Mouse (Mus musculus) midbrain, embryonic 10.5 days (tissue): Measurements from ENCODE around the gene Myo10. TPM values are rescaled to one million over a fixed set of nuclear protein-coding genes. Genes with fewer than 3 reads are reported as not detected.

Experiments used
- DNase-seq: peaks from one replicate; pipeline ENCODE4 v3.0.0-alpha.2; 2017; ENCODE audit warnings: low spot score
- H3K27ac ChIP-seq: fragments of 300-500 bp; sonication (generic); replicated peaks from 2 replicates; pipeline ENCODE4 v1.5.1; 2016; ENCODE audit warnings: mild to moderate bottlenecking
- H3K27me3 ChIP-seq: fragments of 300-500 bp; sonication (generic); 2 replicates; pipeline ENCODE4 v1.6.1; 2016; ENCODE audit warnings: low read depth, mild to moderate bottlenecking; ENCODE audit not compliant: poor library complexity, severe bottlenecking
- H3K36me3 ChIP-seq: fragments of 300-500 bp; sonication (generic); 2 replicates; pipeline ENCODE4 v1.6.1; 2016; ENCODE audit warnings: mild to moderate bottlenecking, moderate library complexity
- H3K4me1 ChIP-seq: fragments of 300-500 bp; sonication (generic); 2 replicates; pipeline ENCODE4 v1.6.1; 2016
- H3K4me3 ChIP-seq: fragments of 300-500 bp; sonication (generic); 2 replicates; pipeline ENCODE4 v1.5.1; 2016; ENCODE audit warnings: mild to moderate bottlenecking, moderate library complexity
- H3K9me3 ChIP-seq: fragments of 300-500 bp; sonication (generic); replicated peaks from 2 replicates; pipeline ENCODE4 v1.6.1; 2016; ENCODE audit warnings: mild to moderate bottlenecking
- WGBS: fragments of 180-500 bp; shearing (Covaris S2); methylation state at CpG from one replicate; pipeline ENCODE4 v1.1.7; 2016; 5-methylcytosine and 5-hydroxymethylcytosine counted together
- polyA plus RNA-seq: library from polyadenylated mRNA; unstranded; fragments of >200 nt; fragmentation: Nextera tagmentation; extraction: Ambion mirVana; gene quantifications from 2 replicates; pipeline ENCODE4 v1.2.1, GENCODE M21; 2016

Myo10 gene
- polyA plus RNA-seq, 1 experiment from 2014 or later = 74.7 TPM

GRCm38 (mm10) chr15:25640840-25641752, 18.8 kb downstream of the Myo10 start:
- Histone ChIP-seq H3K36me3 (no peaks in the 10 kb centered on the region), H3K4me1 (peaks cover 9% of the 10 kb centered on the region), H3K27ac (no peak overlapping the region), H3K9me3 (no peaks in the 10 kb centered on the region), H3K4me3 (no peak overlapping the region), H3K27me3 (no peaks in the 10 kb centered on the region)
- no peak for DNase-seq
- 89% methylated on average over 12 of the region's 12 CpGs for WGBS

- DNase-seq = no peak
- Histone ChIP-seq H3K4me1 (peaks cover 9% of the 10 kb centered on the region), H3K36me3 (0 out of 2 replicates have a peak, but pooled peaks cover under 1% of the 10 kb centered on the region), H3K27ac (no peak overlapping the region), H3K4me3 (no peak overlapping the region), H3K27me3 (no peaks in the 10 kb centered on the region), H3K9me3 (no peaks in the 10 kb centered on the region)
- WGBS = 64% methylated on average over 9 of the region's 9 CpGs
Observed at GRCm38 (mm10) chr15:25642214-25643058, 20.1 kb downstream of the Myo10 start.

GRCm38 (mm10) chr15:25645862-25646261, 23.5 kb downstream of the Myo10 start:
- DNase-seq = no peak
- H3K36me3 ChIP-seq = 0 out of 2 replicates have a peak, but pooled peaks cover 4% of the 10 kb centered on the region
- no peaks in the 10 kb centered on the region for H3K27me3 ChIP-seq
- WGBS = 89% methylated on average over 4 of the region's 4 CpGs
- 0 out of 2 replicates have a peak, but pooled peaks cover 3% of the 10 kb centered on the region for H3K9me3 ChIP-seq
- H3K27ac ChIP-seq = no peak overlapping the region
- no peak overlapping the region for H3K4me3 ChIP-seq
- peaks cover 17% of the 10 kb centered on the region for H3K4me1 ChIP-seq

GRCm38 (mm10) chr15:25648287-25648686, 26.0 kb downstream of the Myo10 start:
- H3K4me1 ChIP-seq = peaks cover 33% of the 10 kb centered on the region
- no peaks in the 10 kb centered on the region for H3K27me3 ChIP-seq
- H3K27ac ChIP-seq = no peak overlapping the region
- DNase-seq = no peak
- H3K36me3 ChIP-seq = 0 out of 2 replicates have a peak, but pooled peaks cover 4% of the 10 kb centered on the region
- no peak overlapping the region for H3K4me3 ChIP-seq
- 83% methylated on average over 2 of the region's 2 CpGs for WGBS
- H3K9me3 ChIP-seq = 0 out of 2 replicates have a peak, but pooled peaks cover 3% of the 10 kb centered on the region

- no peak overlapping the region for H3K27ac ChIP-seq
- 75% methylated on average over 5 of the region's 5 CpGs for WGBS
Observed at GRCm38 (mm10) chr15:25650371-25650770, 28.0 kb downstream of the Myo10 start.

GRCm38 (mm10) chr15:25651820-25652219, 29.5 kb downstream of the Myo10 start:
- Histone ChIP-seq H3K4me1 (peaks cover 39% of the 10 kb centered on the region), H3K4me3 (no peak overlapping the region), H3K27ac (no peak overlapping the region), H3K9me3 (0 out of 2 replicates have a peak, but pooled peaks cover 3% of the 10 kb centered on the region), H3K27me3 (no peaks in the 10 kb centered on the region), H3K36me3 (0 out of 2 replicates have a peak, but pooled peaks cover 4% of the 10 kb centered on the region)
- 63% methylated on average over 7 of the region's 7 CpGs for WGBS
- no peak for DNase-seq

More at GRCm38 (mm10) chr15:25650371-25650770, 28.0 kb downstream of the Myo10 start:
- no peak for DNase-seq
- Histone ChIP-seq H3K4me1 (peaks cover 39% of the 10 kb centered on the region), H3K9me3 (0 out of 2 replicates have a peak, but pooled peaks cover 3% of the 10 kb centered on the region), H3K4me3 (no peak overlapping the region), H3K27me3 (no peaks in the 10 kb centered on the region), H3K36me3 (0 out of 2 replicates have a peak, but pooled peaks cover 4% of the 10 kb centered on the region)

- H3K4me1 ChIP-seq = peaks cover 39% of the 10 kb centered on the region
Observed at GRCm38 (mm10) chr15:25652368-25652767, 30.0 kb downstream of the Myo10 start.

GRCm38 (mm10) chr15:25652933-25653332, 30.6 kb downstream of the Myo10 start:
- no peak for DNase-seq
- Histone ChIP-seq H3K36me3 (peaks cover 6% of the 10 kb centered on the region), H3K4me3 (no peak overlapping the region), H3K4me1 (peaks cover 39% of the 10 kb centered on the region), H3K27me3 (no peaks in the 10 kb centered on the region), H3K27ac (no peak overlapping the region), H3K9me3 (0 out of 2 replicates have a peak, but pooled peaks cover 3% of the 10 kb centered on the region)
- 84% methylated on average over 6 of the region's 6 CpGs for WGBS

More at GRCm38 (mm10) chr15:25652368-25652767, 30.0 kb downstream of the Myo10 start:
- Histone ChIP-seq H3K27me3 (no peaks in the 10 kb centered on the region), H3K4me3 (no peak overlapping the region), H3K36me3 (0 out of 2 replicates have a peak, but pooled peaks cover 5% of the 10 kb centered on the region), H3K9me3 (0 out of 2 replicates have a peak, but pooled peaks cover 3% of the 10 kb centered on the region), H3K27ac (no peak overlapping the region)
- WGBS = 58% methylated on average over 5 of the region's 5 CpGs
- DNase-seq = no peak

GRCm38 (mm10) chr15:25653680-25654079, 31.4 kb downstream of the Myo10 start:
- peaks cover 39% of the 10 kb centered on the region for H3K4me1 ChIP-seq
- H3K36me3 ChIP-seq = peaks cover 8% of the 10 kb centered on the region
- WGBS = 85% methylated on average over 5 of the region's 5 CpGs
- DNase-seq = no peak
- H3K27me3 ChIP-seq = no peaks in the 10 kb centered on the region
- H3K9me3 ChIP-seq = no peaks in the 10 kb centered on the region
- H3K27ac ChIP-seq = no peak overlapping the region
- H3K4me3 ChIP-seq = no peak overlapping the region

- H3K27me3 ChIP-seq = peaks cover 26% of the 10 kb centered on the region
- peaks cover 11% of the 10 kb centered on the region for H3K36me3 ChIP-seq
- peaks cover 8% of the 10 kb centered on the region for H3K4me1 ChIP-seq
- H3K9me3 ChIP-seq = no peaks in the 10 kb centered on the region; the same call in 1 of the 2 replicates
- H3K4me3 ChIP-seq = no peak overlapping the region
- no peak for DNase-seq
- WGBS = 62% methylated on average over 8 of the region's 8 CpGs
- no peak overlapping the region; the same call in 1 of the 2 replicates for H3K27ac ChIP-seq
Observed at GRCm38 (mm10) chr15:25662833-25663519, 40.7 kb downstream of the Myo10 start.

GRCm38 (mm10) chr15:25669283-25670247, 47.2 kb downstream of the Myo10 start:
- Histone ChIP-seq H3K9me3 (no peaks in the 10 kb centered on the region), H3K27ac (0 out of 2 replicates have a peak overlapping the region, but pooled peaks have one; percentile 9), H3K27me3 (peaks cover 33% of the 10 kb centered on the region), H3K4me1 (peaks cover 55% of the 10 kb centered on the region), H3K4me3 (no peak overlapping the region), H3K36me3 (peaks cover 12% of the 10 kb centered on the region)
- WGBS = 56% methylated on average over 16 of the region's 16 CpGs
- DNase-seq = no peak
